Mouse (Mus musculus): Measurements from ENCODE around the gene Polr2a. TPM values are rescaled to one million over a fixed set of nuclear protein-coding genes. Genes with fewer than 3 reads are reported as not detected.
A peak's percentile ranks its signal among the peaks of the same experiment; 100 is the strongest.

Polr2a gene
- polyA plus RNA-seq, 1 experiment from 2014 or later: 14.0 TPM

DNA sequence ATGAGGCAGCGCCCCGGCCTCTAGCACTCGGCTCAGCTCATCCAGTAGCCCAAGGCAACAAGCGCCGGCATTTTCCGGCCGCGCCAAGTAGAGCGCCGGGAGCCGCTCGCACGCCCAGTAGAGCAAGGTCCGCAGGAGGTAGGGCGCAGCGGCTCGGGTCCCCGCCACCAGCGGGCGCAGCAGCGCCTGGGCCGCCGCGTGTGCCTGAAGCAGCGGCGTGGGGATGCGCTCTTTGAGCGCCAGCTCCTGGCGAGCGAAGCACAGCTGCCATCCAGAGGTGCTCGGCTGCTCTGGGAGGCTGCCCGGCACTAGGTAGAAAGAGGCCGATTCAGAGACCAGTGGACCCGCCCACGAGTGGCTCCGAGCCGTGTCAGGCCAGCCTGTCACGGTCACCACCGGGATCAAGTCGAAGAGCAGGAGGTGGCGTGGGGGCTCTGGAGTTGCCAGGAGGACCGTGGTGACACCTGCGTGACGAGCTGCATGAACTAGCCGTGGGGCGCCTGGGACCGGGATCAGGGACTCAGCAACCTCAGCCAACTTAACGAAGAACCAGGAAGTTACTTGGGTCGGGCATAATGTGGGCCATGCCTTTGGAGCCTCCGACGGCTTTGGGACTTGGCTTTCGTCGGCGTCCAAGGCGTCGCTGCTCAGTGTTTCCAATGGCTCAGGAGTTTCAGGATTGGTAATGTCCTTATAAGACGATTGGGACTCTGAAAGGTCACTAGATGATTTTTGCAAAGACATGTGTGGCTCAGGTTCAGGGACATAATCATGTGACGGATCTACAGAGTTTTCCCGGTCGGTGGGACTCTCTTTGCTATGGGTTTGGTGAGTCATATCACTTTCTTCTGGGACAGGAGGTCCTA, 45.6 kb upstream of the Polr2a start:
- Histone ChIP-seq H3K4me1 (replicated peaks; ENCODE audit: control insufficient read depth, insufficient read depth, low read length) (peaks cover 13% of the 10 kb centered on the region; the same call in 1 of the 2 replicates), H3K4me2 (replicated peaks; ENCODE audit: low read depth) (peak overlapping the region; percentile 90), H3K4me3 (ENCODE audit: low read depth, low read length) (peak overlapping the region; percentile 55), H3K9me3 (ENCODE audit: control insufficient read depth) (no peaks in the 10 kb centered on the region), H3K27ac (ENCODE audit: low read depth, low read length) (peak overlapping the region; percentile 55), H3K36me3 (ENCODE audit: control insufficient read depth, insufficient read depth) (no peaks in the 10 kb centered on the region), H3K9ac (ENCODE audit: low read depth, low read length) (peak overlapping the region; percentile 46), H3K27me3 (replicated peaks; ENCODE audit: control insufficient read depth, insufficient read depth, low read length) (peaks cover 13% of the 10 kb centered on the region; the same call in 1 of the 2 replicates)
- WGBS: 1% methylated on average over 60 of the region's 60 CpGs
- peak; percentile 94 for TF ChIP-seq CTCF (IDR thresholded peaks at IDR 0.05; ENCODE audit: low read depth)
- peak; percentile 85 for ATAC-seq

DNA sequence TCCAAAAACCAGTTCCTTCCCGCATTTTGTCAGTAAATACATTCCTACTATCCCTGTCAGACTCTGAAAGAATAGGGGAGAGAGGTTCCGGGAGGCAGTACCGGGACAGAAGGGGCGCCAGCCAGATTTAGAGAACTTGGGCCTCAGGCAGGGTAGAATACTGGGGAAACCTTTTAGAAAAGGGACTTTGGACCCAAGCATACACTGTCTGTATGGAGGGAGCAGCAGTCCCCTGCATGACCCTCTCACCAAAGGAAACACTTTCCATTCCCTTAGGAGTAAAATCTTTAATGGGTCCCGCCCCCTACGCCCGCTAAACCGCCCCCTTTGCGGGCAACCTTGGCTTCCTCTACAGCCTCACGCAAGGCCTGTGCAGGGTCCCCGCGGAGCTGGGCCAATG, 44.9 kb upstream of the Polr2a start:
- ATAC-seq: peak; percentile 39
- H3K27ac ChIP-seq (ENCODE audit: low read depth, low read length): peak overlapping the region; percentile 55

DNA sequence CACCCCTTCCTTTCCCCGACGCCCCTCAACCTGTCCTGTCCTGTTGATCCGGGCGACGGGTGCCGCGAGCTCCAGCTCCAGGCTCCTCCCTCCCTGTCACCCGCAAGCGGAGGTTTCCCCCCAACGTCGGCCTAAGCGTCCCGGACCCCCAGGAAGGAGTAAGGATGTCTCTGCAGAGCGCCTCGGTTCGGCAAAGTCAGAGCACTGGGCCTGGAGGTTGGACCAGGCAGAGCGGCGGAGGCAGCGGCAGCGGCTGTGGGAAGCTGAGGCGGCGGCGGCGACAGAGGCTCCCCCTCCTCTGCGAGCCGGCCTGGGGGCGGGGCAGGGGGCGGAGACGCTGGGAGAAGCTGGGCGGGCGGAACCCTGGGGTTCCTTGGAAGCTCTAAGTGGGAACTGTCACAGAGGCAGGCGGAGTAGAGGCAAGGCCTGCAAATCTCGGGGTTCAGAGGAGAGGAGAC, 44.2 kb upstream of the Polr2a start:
- Histone ChIP-seq H3K4me3 (ENCODE audit: low read depth, low read length) (peak overlapping the region; percentile 55), H3K27ac (ENCODE audit: low read depth, low read length) (peak overlapping the region; percentile 5; the same call in 1 of the 2 replicates), H3K4me2 (replicated peaks; ENCODE audit: low read depth) (peak overlapping the region; percentile 90), H3K9me3 (ENCODE audit: control insufficient read depth) (no peaks in the 10 kb centered on the region), H3K4me1 (replicated peaks; ENCODE audit: control insufficient read depth, insufficient read depth, low read length) (peaks cover 13% of the 10 kb centered on the region; the same call in 1 of the 2 replicates), H3K9ac (ENCODE audit: low read depth, low read length) (peak overlapping the region; percentile 46), H3K36me3 (ENCODE audit: control insufficient read depth, insufficient read depth) (no peaks in the 10 kb centered on the region), H3K27me3 (replicated peaks; ENCODE audit: control insufficient read depth, insufficient read depth, low read length) (peaks cover 13% of the 10 kb centered on the region; the same call in 1 of the 2 replicates)
- WGBS: 1% methylated on average over 33 of the region's 33 CpGs
- ATAC-seq: no peak
- no peak for TF ChIP-seq CTCF (IDR thresholded peaks at IDR 0.05; ENCODE audit: low read depth)

More for the DNA sequence above, 44.9 kb upstream of the Polr2a start:
- Histone ChIP-seq H3K9me3 (ENCODE audit: control insufficient read depth) (no peaks in the 10 kb centered on the region), H3K4me3 (ENCODE audit: low read depth, low read length) (peak overlapping the region; percentile 55), H3K4me1 (replicated peaks; ENCODE audit: control insufficient read depth, insufficient read depth, low read length) (peaks cover 13% of the 10 kb centered on the region; the same call in 1 of the 2 replicates), H3K36me3 (ENCODE audit: control insufficient read depth, insufficient read depth) (no peaks in the 10 kb centered on the region), H3K9ac (ENCODE audit: low read depth, low read length) (peak overlapping the region; percentile 46), H3K27me3 (replicated peaks; ENCODE audit: control insufficient read depth, insufficient read depth, low read length) (peaks cover 13% of the 10 kb centered on the region; the same call in 1 of the 2 replicates), H3K4me2 (replicated peaks; ENCODE audit: low read depth) (peak overlapping the region; percentile 90)
- WGBS: 2% methylated on average over 12 of the region's 12 CpGs
- no peak for TF ChIP-seq CTCF (IDR thresholded peaks at IDR 0.05; ENCODE audit: low read depth)

DNA sequence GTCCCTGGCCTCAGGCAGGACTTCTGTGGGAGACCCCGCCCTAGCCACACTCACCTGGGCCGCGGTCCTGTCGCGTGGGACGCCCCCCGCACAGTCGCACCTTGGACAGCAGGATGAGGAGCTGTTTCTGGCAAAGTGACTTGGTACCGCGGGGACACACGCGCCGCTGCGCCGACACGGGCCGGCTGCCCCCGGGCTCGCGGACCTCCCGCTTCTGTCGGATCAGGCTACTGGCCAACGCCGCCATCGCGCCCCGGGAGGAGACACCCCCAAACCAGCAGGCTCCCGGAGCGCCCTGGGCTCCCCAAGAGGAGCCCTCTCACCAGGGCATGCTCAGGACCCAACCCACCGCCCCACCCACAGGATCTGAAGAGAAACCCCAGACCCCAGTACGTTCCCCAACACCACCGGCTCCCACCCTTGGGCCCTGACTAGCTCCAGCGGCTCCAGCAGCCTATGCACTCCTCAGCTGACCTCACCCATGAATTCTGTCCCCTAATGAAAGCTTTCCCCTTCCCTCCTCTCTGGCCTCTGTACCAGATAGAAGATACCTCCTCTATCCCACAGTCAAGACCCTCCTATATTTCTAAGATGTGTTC, 43.0 kb upstream of the Polr2a start, which contains the start of gene Fgf11:
Gene Fgf11, minus strand, starts transcription at position 479 of the 599 bp plus-strand sequence.
- Histone ChIP-seq H3K9me3 (ENCODE audit: control insufficient read depth) (no peaks in the 10 kb centered on the region), H3K36me3 (ENCODE audit: control insufficient read depth, insufficient read depth) (no peaks in the 10 kb centered on the region), H3K4me3 (ENCODE audit: low read depth, low read length) (peak within 1 kb of the TSS; percentile 55), H3K27me3 (replicated peaks; ENCODE audit: control insufficient read depth, insufficient read depth, low read length) (peaks cover 13% of the 10 kb centered on the region; the same call in 1 of the 2 replicates), H3K4me1 (replicated peaks; ENCODE audit: control insufficient read depth, insufficient read depth, low read length) (peaks cover 13% of the 10 kb centered on the region; the same call in 1 of the 2 replicates), H3K9ac (ENCODE audit: low read depth, low read length) (peak within 1 kb of the TSS; percentile 46), H3K4me2 (replicated peaks; ENCODE audit: low read depth) (peak within 1 kb of the TSS; percentile 90), H3K27ac (ENCODE audit: low read depth, low read length) (peak within 1 kb of the TSS; percentile 5)
- no peak for TF ChIP-seq CTCF (IDR thresholded peaks at IDR 0.05; ENCODE audit: low read depth)
- ATAC-seq: no peak
- WGBS: 3% methylated on average over 33 of the region's 33 CpGs

DNA sequence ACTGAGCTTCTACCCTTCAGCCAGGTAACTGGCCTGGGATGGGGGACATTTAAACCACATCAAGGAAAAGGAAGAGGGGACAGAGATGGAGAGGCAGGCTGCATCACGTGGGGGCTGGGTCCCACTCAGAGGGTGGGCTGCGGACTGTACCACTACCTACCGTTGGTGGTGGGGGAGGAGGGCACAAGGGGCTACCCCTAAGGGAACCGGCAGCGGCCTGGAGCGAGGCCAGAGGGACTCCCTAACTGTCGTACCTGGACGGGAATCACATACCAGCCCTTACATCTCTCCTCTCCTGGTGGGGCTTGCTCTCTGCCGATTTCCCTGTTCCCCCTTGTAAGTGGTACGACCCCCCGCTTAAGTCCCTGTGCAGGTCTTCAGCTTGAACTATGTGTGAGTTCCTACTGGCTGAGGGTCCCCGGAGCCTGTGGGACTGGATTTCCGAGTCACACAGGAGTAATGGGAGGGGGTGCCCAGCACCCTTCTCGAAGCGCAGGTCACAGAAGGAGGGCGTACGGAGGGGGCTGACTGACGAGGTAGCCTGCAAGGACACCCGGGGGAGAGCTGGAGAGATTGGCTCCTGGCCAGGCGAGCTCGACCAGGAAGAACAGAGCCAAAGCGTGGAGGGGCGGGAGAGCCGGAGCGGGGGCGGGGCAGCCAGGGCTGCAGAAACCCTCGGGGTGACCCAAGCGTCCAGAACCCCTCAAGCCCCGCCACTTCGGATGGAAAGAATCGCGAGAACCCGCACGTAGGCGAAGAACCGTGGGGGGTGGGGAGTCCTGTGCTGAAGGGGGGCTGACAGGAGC, 42.2 kb upstream of the Polr2a start:
- peaks cover 13% of the 10 kb centered on the region; the same call in 1 of the 2 replicates for H3K27me3 ChIP-seq (replicated peaks; ENCODE audit: control insufficient read depth, insufficient read depth, low read length)
- no peak overlapping the region for H3K27ac ChIP-seq (ENCODE audit: low read depth, low read length)
- peak overlapping the region; percentile 46 for H3K9ac ChIP-seq (ENCODE audit: low read depth, low read length)
- H3K4me1 ChIP-seq (replicated peaks; ENCODE audit: control insufficient read depth, insufficient read depth, low read length): peaks cover 16% of the 10 kb centered on the region; the same call in 1 of the 2 replicates
- TF ChIP-seq CTCF (IDR thresholded peaks at IDR 0.05; ENCODE audit: low read depth): no peak
- no peaks in the 10 kb centered on the region for H3K9me3 ChIP-seq (ENCODE audit: control insufficient read depth)
- H3K4me2 ChIP-seq (replicated peaks; ENCODE audit: low read depth): peak overlapping the region; percentile 90
- no peaks in the 10 kb centered on the region for H3K36me3 ChIP-seq (ENCODE audit: control insufficient read depth, insufficient read depth)
- ATAC-seq: no peak
- peak overlapping the region; percentile 46 for H3K4me3 ChIP-seq (ENCODE audit: low read depth, low read length)
- WGBS: 5% methylated on average over 36 of the region's 36 CpGs

Measured in intestine, postnatal 0 days (tissue).